Mouse (Mus musculus) erythroblast, embryonic 14.5 days (primary cell): ENCODE measurements around the gene Ces2h.

Source experiments
- GATA1 ChIP-seq: IDR thresholded peaks from 2 replicates; pipeline ENCODE4 v1.6.1; 2012; ENCODE audit warnings: low read length, inconsistent platforms, mixed read lengths
- TAL1 ChIP-seq: IDR thresholded peaks from 3 replicates; pipeline ENCODE4 v1.6.1; 2012; ENCODE audit warnings: low read length, inconsistent platforms, mixed read lengths

DNA sequence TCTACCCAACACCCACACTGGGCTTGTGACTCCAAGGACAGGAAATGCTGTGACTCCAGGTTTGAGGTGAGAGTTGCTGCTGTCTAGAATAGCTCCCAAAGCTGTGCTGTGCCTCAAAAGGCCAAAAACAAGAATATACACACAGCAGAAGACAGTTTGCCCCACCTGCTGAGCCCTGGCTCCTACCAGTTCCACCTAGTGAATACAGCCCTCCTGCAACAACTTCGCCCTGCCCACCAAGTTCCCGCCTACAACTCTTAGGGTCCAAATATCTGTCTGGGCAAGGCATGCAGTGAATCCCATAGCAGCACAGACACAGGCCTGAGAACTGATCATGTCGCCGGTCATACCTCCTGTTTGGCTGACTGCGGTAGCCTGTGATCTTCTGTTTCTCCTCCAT is 16.5 kb upstream of the Ces2h start:
- TF ChIP-seq GATA1 (no peak), TAL1 (peak; percentile 23; the same call in 1 of the 3 replicates)
